Mouse (Mus musculus) Patski (cell line): Measurements from ENCODE around the gene Sox5. TPM values are rescaled to one million over a fixed set of nuclear protein-coding genes. Genes with fewer than 3 reads are reported as not detected.
A peak's percentile ranks its signal among the peaks of the same experiment; 100 is the strongest.

Experiments used
- ATAC-seq: fragments of 100-300 bp; one replicate; pipeline ENCODE4 v1.8.0; 2021
- CTCF ChIA-PET: fragments of 350-600 bp; sonication (Branson Sonifier 250); formaldehyde crosslinking; loops from one replicate; lab custom pipeline; 2022; ENCODE audit warnings: inconsistent platforms; lab: Charles Lee
- POLR2A ChIA-PET: fragments of 350-600 bp; sonication (Branson Sonifier 250); formaldehyde crosslinking; loops from one replicate; lab custom pipeline; 2022; ENCODE audit warnings: antibody characterized with exemption, inconsistent platforms; lab: Charles Lee
- DNase-seq: peaks from one replicate; pipeline ENCODE4 v3.0.0-alpha.2; 2011; ENCODE audit warnings: low read depth, low spot score
- H3K27me3 ChIP-seq: fragments of 371-371 bp; one replicate; pipeline ENCODE4 v1.5.1; 2021
- CTCF ChIP-seq: fragments of 100-300 bp; IDR thresholded peaks from one replicate; pipeline ENCODE4 v1.5.1; 2021
- in situ Hi-C: fragments of 300-500 bp; cut with MboI; formaldehyde crosslinking; loops from 3 replicates; pipeline ENCODE4 v1.11.1; 2018; ENCODE audit warnings: low pct_unique_long_range_greater_than_20kb, mixed read lengths
- polyA plus RNA-seq: library from polyadenylated mRNA; unstranded; gene quantifications from one replicate; pipeline ENCODE4 v1.2.3, GENCODE M21; 2021

Sox5 gene
- polyA plus RNA-seq, 1 experiment from 2014 or later = 0.26 TPM

- no peak for DNase-seq
- in situ Hi-C loops = no loop called here
Measured at GRCm38 (mm10) chr6:144579301-144579700, 202.5 kb downstream of the Sox5 start.

GRCm38 (mm10) chr6:144570850-144571249 lies 210.9 kb downstream of the Sox5 start:
- POLR2A ChIA-PET = no interaction called here
- CTCF ChIA-PET = no interaction called here
- in situ Hi-C loops = no loop called here
- TF ChIP-seq CTCF = no peak
- ATAC-seq (no peak), DNase-seq (no peak)
- no peaks in the 10 kb centered on the region for H3K27me3 ChIP-seq

More at GRCm38 (mm10) chr6:144579301-144579700, 202.5 kb downstream of the Sox5 start:
- ATAC-seq = no peak
- no peak for TF ChIP-seq CTCF
- no peaks in the 10 kb centered on the region for H3K27me3 ChIP-seq
- ChIA-PET CTCF (no interaction called here), POLR2A (no interaction called here)

DNA sequence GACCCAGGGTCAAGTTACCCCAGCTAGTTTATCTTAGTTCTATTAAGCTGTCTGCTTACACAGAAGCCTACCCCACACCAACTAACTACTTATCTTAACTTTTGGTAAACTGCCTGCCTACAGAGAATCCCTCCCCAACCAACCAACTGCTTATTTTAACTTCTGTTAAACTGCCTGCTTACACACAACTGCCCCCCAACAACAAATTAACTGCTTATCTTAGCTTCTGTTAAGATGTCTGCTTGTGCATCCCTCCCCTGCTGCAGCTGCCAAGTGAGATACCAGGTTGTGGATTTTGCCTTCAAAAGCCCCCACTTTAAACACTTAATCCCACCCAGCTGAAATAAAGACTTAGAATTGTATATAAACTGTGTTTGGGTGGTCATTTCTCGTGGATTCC lies 215.9 kb downstream of the Sox5 start:
- no peak for ATAC-seq

GRCm38 (mm10) chr6:144561718-144562117 lies 220.1 kb downstream of the Sox5 start:
- in situ Hi-C loops = no loop called here
- no peak for DNase-seq
- ChIA-PET CTCF (no interaction called here), POLR2A (no interaction called here)
- H3K27me3 ChIP-seq = no peaks in the 10 kb centered on the region
- TF ChIP-seq CTCF = no peak
- no peak for ATAC-seq

More for the DNA sequence above, 215.9 kb downstream of the Sox5 start:
- POLR2A ChIA-PET = no interaction called here
- in situ Hi-C loops = no loop called here
- no peak for TF ChIP-seq CTCF
- H3K27me3 ChIP-seq = no peaks in the 10 kb centered on the region
- no peak for DNase-seq
- CTCF ChIA-PET = interaction anchor here (0.7 kb wide), 1 partner anchor 14 kb away, joined by 3 read pairs; no protein-coding TSS in a partner anchor

DNA sequence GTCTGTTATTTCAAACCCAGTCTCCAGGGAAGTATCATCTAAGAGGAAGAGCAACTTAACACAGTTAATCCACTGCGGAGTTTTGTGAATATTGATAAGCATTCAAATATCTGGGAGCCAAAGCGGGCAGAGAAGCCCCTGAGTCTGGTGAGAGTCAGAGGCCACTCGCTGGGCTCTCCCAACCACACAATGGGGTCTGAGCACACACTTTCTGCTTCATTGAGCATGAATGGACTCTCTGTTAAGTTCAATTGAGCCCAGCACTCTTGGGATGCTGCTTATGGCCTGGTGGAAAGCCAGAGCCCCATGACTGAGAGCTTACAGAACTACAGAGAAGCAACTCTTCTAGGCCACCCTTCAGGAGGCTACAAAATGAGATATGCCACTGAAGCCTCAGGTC lies 221.6 kb downstream of the Sox5 start:
- ChIA-PET CTCF (no interaction called here), POLR2A (no interaction called here)

GRCm38 (mm10) chr6:144553476-144553875 lies 228.3 kb downstream of the Sox5 start:
- no peak for TF ChIP-seq CTCF
- in situ Hi-C loops = no loop called here

More for the DNA sequence above, 221.6 kb downstream of the Sox5 start:
- no peak for DNase-seq
- no peak for TF ChIP-seq CTCF
- no peak for ATAC-seq
- H3K27me3 ChIP-seq = no peaks in the 10 kb centered on the region
- in situ Hi-C loops = no loop called here

DNA sequence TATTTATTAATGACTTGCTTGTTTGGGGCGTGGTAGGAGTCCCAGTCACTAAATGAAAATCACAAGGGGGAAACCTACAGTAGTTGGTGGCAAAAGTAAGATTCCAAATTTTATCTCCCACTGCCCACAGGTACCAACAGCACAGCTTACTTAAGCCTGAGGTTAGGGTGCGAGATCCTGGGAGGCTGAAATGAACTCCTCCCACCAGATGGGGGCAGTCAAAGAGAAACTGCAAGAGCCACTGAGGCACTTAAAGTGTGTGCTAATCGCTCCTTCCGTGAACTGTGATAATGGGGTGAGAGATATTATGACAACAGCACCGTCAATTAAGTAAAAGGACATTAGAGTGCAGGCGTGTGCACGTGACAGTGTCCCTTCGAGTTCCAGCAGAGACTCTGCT lies 232.8 kb downstream of the Sox5 start:
- ChIA-PET POLR2A (no interaction called here), CTCF (no interaction called here)
- no peaks in the 10 kb centered on the region for H3K27me3 ChIP-seq
- DNase-seq (no peak), ATAC-seq (no peak)
- TF ChIP-seq CTCF = no peak
- in situ Hi-C loops = no loop called here

More at GRCm38 (mm10) chr6:144553476-144553875, 228.3 kb downstream of the Sox5 start:
- ChIA-PET POLR2A (no interaction called here), CTCF (interaction anchor here (1.2 kb wide), 1 partner anchor 13 kb away, joined by 4 read pairs; no protein-coding TSS in a partner anchor)
- no peaks in the 10 kb centered on the region for H3K27me3 ChIP-seq
- DNase-seq (no peak), ATAC-seq (no peak)

DNA sequence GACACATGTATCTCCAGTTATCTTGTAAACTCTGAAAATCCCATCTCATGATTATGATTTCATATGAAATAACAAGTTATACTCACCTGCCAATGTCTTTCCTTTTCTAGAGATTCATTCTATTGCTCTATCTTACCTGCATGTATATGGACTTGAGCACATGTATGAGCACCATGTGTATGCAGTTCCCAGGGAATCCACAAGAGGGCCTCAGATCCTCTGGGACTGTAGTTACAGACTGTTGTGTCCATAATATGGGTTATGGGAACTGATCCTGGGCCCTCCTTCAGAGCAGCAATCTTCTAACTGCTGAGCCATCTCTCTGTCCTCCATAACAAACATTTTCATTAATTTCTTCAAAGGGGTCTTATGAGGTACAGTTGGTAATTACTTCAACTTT lies 234.6 kb downstream of the Sox5 start:
- H3K27me3 ChIP-seq = no peaks in the 10 kb centered on the region
- POLR2A ChIA-PET = no interaction called here
- DNase-seq (no peak), ATAC-seq (no peak)
- TF ChIP-seq CTCF = peak; percentile 27
- CTCF ChIA-PET = no interaction called here
- in situ Hi-C loops = no loop called here

DNA sequence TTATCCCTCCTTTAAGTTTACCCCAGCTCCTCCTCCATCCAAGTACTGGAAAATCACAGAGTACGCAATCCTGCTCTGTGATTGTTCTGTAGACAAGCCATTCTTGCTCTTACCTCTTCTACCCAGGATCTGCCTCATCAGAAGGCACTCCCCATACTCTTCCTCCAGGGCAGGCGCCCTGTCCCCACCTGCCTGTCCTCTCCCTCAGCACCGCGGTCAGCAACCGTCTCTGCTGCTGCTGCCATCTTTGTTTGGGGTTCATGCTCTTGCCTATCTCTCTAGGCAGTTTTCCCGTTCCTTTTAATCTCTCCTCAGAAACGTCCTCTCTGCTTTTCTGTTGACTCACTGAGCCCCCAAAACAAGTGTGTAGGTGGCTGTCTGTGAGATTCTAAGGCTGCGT lies 236.2 kb downstream of the Sox5 start:
- DNase-seq (no peak), ATAC-seq (no peak)
- in situ Hi-C loops = no loop called here
- ChIA-PET POLR2A (no interaction called here), CTCF (no interaction called here)
- H3K27me3 ChIP-seq = no peaks in the 10 kb centered on the region
- TF ChIP-seq CTCF = no peak

DNA sequence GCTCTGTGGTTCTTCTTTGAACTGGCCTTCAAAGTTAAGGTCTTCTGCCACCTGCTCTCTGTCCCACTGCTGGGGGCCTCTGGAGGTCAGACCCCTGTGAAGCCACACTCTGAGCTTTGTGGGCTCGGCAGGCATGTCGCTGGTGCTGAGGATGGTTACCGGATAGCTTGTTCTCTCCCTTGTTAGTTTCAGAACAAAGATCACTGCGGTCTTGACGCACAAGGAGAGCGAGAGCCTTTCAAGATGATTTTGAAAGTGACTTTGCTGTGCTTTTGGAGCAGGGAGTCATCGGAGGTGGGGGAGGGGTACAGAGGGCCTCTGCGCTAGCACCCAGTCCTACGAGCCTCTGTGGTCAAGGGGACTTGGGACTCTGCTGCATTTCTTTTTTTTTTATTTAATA lies 240.5 kb downstream of the Sox5 start:
- in situ Hi-C loops = no loop called here
- DNase-seq = no peak
- no peak for ATAC-seq
- no peak for TF ChIP-seq CTCF
- ChIA-PET CTCF (no interaction called here), POLR2A (no interaction called here)
- no peaks in the 10 kb centered on the region for H3K27me3 ChIP-seq

DNA sequence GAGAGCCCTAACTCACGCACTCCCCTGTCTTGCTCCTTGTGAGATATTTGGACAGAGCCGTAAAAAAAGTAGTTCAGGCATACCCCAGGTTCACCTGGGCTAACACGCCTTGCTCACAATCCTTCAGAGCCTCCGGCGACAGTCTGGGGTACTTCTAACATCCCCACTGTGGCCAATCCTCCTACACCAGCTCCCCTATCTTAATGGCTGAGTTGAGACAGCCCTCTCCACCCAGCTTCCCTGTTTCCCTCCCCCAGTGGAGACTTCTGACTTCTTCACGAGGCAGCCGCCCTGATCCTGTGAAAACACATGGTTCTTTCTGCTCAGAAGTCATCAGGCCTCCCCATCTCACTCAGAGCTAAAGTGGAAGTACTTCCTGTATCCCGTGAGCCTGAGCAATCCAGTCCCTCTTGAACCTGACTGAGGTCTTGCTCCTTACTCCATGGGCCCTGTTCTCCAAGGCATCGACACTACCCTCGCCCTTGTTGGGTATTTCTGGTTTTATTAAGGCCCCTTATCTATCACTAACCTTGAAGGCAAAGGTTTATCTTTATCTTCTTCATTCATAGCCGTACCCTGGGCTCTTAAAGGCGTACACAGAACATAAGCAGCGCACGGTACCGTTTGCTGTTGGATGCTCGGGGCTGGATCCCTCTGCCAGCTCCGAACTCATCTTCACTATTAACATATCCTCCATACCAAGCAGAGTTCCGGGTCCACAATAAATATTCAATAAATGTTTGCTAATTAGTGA lies 242.2 kb downstream of the Sox5 start:
- H3K27me3 ChIP-seq = no peaks in the 10 kb centered on the region
- ChIA-PET CTCF (no interaction called here), POLR2A (no interaction called here)
- ATAC-seq (no peak), DNase-seq (no peak)
- no peak for TF ChIP-seq CTCF
- in situ Hi-C loops = no loop called here
